Mouse (Mus musculus) thymus, adult 2 months (tissue): ENCODE measurements around the gene Tab2.

Source experiments
- CTCF ChIP-seq: fragments of 200-500 bp; IDR thresholded peaks from 2 replicates; pipeline ENCODE4 v1.5.1; 2012; ENCODE audit warnings: mild to moderate bottlenecking, control low read depth, low read length, moderate library complexity, borderline replicate concordance; ENCODE audit not compliant: control insufficient read depth, poor library complexity, insufficient read depth; ENCODE audit errors: extremely low read depth
- POLR2A ChIP-seq: fragments of 200-500 bp; IDR thresholded peaks from 2 replicates; pipeline ENCODE4 v1.6.1; 2012; ENCODE audit warnings: mild to moderate bottlenecking, low read length, control low read depth, moderate library complexity; ENCODE audit not compliant: control insufficient read depth, poor library complexity, insufficient read depth; ENCODE audit errors: extremely low read depth

DNA sequence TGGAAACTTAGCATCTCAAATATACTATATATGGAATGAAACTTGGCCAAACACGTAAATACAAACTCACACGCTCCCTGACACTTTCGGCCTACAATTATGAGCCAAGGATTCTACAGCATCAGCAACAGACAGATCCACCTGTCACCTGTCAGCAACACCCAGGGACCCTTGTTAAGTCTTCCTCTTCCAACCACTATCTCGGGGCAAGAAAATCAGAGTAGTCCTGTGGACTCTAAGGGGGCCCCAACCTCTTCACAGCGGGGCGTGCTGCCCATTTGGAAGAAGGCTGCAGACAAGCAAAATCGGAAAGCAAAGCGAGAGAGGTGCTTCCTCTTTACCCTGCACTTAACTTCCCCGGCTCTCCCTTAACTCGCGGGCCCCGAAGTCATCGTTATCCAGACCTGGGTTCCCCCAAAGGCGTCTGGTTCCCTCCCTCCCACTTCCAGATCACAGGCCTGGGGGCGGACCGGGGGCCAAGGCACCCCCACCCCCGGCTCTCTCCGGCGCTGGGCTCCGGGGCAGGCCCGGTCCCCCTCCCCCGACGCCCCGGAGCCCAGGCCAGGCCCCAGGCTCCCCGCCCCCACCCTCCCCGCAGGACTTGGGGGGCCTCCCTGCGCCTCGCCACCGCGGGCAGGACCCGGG is 919 bp downstream of the Tab2 start:
- TF ChIP-seq CTCF (no peak), POLR2A (no peak)
